Mouse (Mus musculus): ENCODE results near the gene Timp2. TPM values are rescaled to one million over a fixed set of nuclear protein-coding genes. Genes with fewer than 3 reads are reported as not detected.
A peak's percentile ranks its signal among the peaks of the same experiment; 100 is the strongest.
"Not testable (repeated sequence)": the region's sequence is repeated elsewhere in the genome, so short reads cannot be mapped to it uniquely, and the experiment has no call there.

Gene Timp2
- total RNA-seq (2021) = 100 to 1,000 TPM; 232 to 261 TPM
- long read RNA-seq, experiment 1, transcript Timp2-201 (5 exons, 3,709 nt) = major isoform, 281 of 332 reads
- long read RNA-seq, experiment 1, partial matches to known transcripts = 2 of 332 reads
- long read RNA-seq, experiment 1, other reads (novel, unspliced or antisense) = 47 of 332 reads
- long read RNA-seq, experiment 2, transcript Timp2-201 (5 exons, 3,709 nt) = major isoform, 133 of 172 reads
- long read RNA-seq, experiment 2, partial matches to known transcripts = 0 of 172 reads
- long read RNA-seq, experiment 2, other reads (novel, unspliced or antisense) = 39 of 172 reads

- no peak for DNase-seq (ENCODE audit: low spot score in 2 of 2)
These were observed at the start of gene Timp2 for GRCm38 (mm10) chr11:118355640-118356039. TSS of gene Timp2 (minus strand) at chr11:118355740.

GRCm38 (mm10) chr11:118405311-118405710, 49.8 kb upstream of the Timp2 start:
- DNase-seq (ENCODE audit: low spot score in 2 of 2) = no peak

GRCm38 (mm10) chr11:118403951-118404899, 48.7 kb upstream of the Timp2 start:
- DNase-seq (ENCODE audit: low spot score in 2 of 2) = no peak

- no peak for DNase-seq (ENCODE audit: low spot score in 2 of 2)
These were observed 47.6 kb upstream of the Timp2 start for GRCm38 (mm10) chr11:118403183-118403582.

- peak; percentile 39 to 43 for DNase-seq (ENCODE audit: low spot score in 2 of 2)
These were observed 46.3 kb upstream of the Timp2 start, which contains the start of gene Lgals3bp for GRCm38 (mm10) chr11:118401760-118402280. TSS of gene Lgals3bp (minus strand) at chr11:118402092.

GRCm38 (mm10) chr11:118401195-118401594, 45.7 kb upstream of the Timp2 start:
- no peak for DNase-seq (ENCODE audit: low spot score in 2 of 2)

GRCm38 (mm10) chr11:118400566-118400936, 45.0 kb upstream of the Timp2 start:
- no peak for DNase-seq (ENCODE audit: low spot score in 2 of 2)

- DNase-seq (ENCODE audit: low spot score in 2 of 2) = no peak
These were observed 44.5 kb upstream of the Timp2 start for GRCm38 (mm10) chr11:118399891-118400565.

GRCm38 (mm10) chr11:118397806-118398530, 42.4 kb upstream of the Timp2 start:
- no peak for DNase-seq (ENCODE audit: low spot score in 2 of 2)

GRCm38 (mm10) chr11:118394538-118394937, 39.0 kb upstream of the Timp2 start:
- DNase-seq (ENCODE audit: low spot score in 2 of 2) = no peak

GRCm38 (mm10) chr11:118393991-118394390, 38.5 kb upstream of the Timp2 start:
- DNase-seq (ENCODE audit: low spot score in 2 of 2) = no peak

GRCm38 (mm10) chr11:118387816-118388215, 32.3 kb upstream of the Timp2 start:
- DNase-seq (ENCODE audit: low spot score in 2 of 2) = not testable (repeated sequence)

- DNase-seq (ENCODE audit: low spot score in 2 of 2) = peak; percentile 86 to 92
These were observed 23.9 kb upstream of the Timp2 start for GRCm38 (mm10) chr11:118379251-118380009.

- no peak for DNase-seq (ENCODE audit: low spot score in 2 of 2)
These were observed 23.1 kb upstream of the Timp2 start for GRCm38 (mm10) chr11:118378656-118379055.

- DNase-seq (ENCODE audit: low spot score in 2 of 2) = not testable (repeated sequence)
These were observed 20.8 kb upstream of the Timp2 start for GRCm38 (mm10) chr11:118376323-118376722.

GRCm38 (mm10) chr11:118375881-118376280, 20.3 kb upstream of the Timp2 start:
- DNase-seq (ENCODE audit: low spot score in 2 of 2) = no peak

- no peak for DNase-seq (ENCODE audit: low spot score in 2 of 2)
These were observed 19.9 kb upstream of the Timp2 start for GRCm38 (mm10) chr11:118375461-118375860.

GRCm38 (mm10) chr11:118375006-118375405, 19.5 kb upstream of the Timp2 start:
- DNase-seq (ENCODE audit: low spot score in 2 of 2) = no peak

- no peak for DNase-seq (ENCODE audit: low spot score in 2 of 2)
These were observed 19.0 kb upstream of the Timp2 start for GRCm38 (mm10) chr11:118374506-118374905.

- DNase-seq (ENCODE audit: low spot score in 2 of 2) = no peak
These were observed 17.1 kb upstream of the Timp2 start for GRCm38 (mm10) chr11:118372641-118373040.

All from left cerebral cortex, adult 18-20 months (tissue).